Mouse (Mus musculus): ENCODE measurements around the gene Olfr518.

DNA sequence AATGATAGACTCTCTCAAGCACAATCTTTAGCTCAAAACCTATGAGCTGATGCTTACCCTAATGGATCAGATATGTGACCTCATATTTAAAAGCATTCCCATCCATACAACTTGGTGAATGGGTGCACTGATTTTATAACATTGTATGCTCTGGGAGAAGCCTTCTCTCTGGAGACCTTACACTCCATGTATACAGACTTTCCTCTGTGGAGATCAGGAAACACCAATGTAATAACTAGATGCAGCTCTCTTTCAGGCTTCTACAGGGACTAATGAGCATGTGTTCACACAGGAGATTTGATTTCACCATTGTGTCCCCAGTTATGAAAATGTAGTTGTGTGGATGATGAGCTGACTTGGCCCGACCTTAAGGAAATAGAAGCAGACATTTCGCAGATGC, 34.4 kb downstream of the Olfr518 start, which contains the start of gene Olfr516:
- TF ChIP-seq CTCF (IDR thresholded peaks at IDR 0.05; ENCODE audit: low read depth, low read length) (no peak), POLR2A (IDR thresholded peaks at IDR 0.05; ENCODE audit: extremely low read depth, insufficient read depth, low read length) (no peak)

Data from liver, adult 2 months (tissue).